Mouse (Mus musculus): ENCODE results near the gene Myl6b. TPM values are rescaled to one million over a fixed set of nuclear protein-coding genes. Genes with fewer than 3 reads are reported as not detected.

The Myl6b gene
- 5.3 and 6.4 TPM in 2 replicates for polyA plus RNA-seq (2015; fragmentation: Nextera tagmentation; extraction: Ambion mirVana)

- Histone ChIP-seq H3K4me1 (ENCODE audit: control insufficient read depth, insufficient read depth, low read length) (peaks cover 15% of the 10 kb centered on the region), H3K27ac (ENCODE audit: low read length) (peak within 1 kb of the TSS; percentile 76), H3K9me3 (replicated peaks; ENCODE audit: control insufficient read depth, low read length, poor library complexity, severe bottlenecking) (no peaks in the 10 kb centered on the region), H3K4me2 (ENCODE audit: low read length) (peak within 1 kb of the TSS; percentile 85), H3K9ac (ENCODE audit: low read depth, low read length) (peak within 1 kb of the TSS; percentile 50), H3K4me3 (ENCODE audit: low read depth, low read length) (peak within 1 kb of the TSS; percentile 69), H3K36me3 (ENCODE audit: control insufficient read depth, insufficient read depth, low read length) (no peaks in the 10 kb centered on the region), H3K27me3 (ENCODE audit: control insufficient read depth, insufficient read depth, low read depth, low read length) (no peaks in the 10 kb centered on the region)
- WGBS: under 1% methylated on average over 27 of the region's 27 CpGs
- peak; percentile 74 for ATAC-seq
Measured at GRCm38 (mm10) chr10:128498590-128498989, at the start of gene Myl6b. Gene Myl6b (minus strand): TSS chr10:128498685.

GRCm38 (mm10) chr10:128547361-128548032, 49.0 kb upstream of the Myl6b start, which contains the start of gene Zc3h10:
Gene Zc3h10 (minus strand): TSS chr10:128547774.
- Histone ChIP-seq H3K9me3 (replicated peaks; ENCODE audit: control insufficient read depth, low read length, poor library complexity, severe bottlenecking) (no peaks in the 10 kb centered on the region), H3K4me1 (ENCODE audit: control insufficient read depth, insufficient read depth, low read length) (peaks cover 13% of the 10 kb centered on the region), H3K36me3 (ENCODE audit: control insufficient read depth, insufficient read depth, low read length) (peaks cover 14% of the 10 kb centered on the region), H3K9ac (ENCODE audit: low read depth, low read length) (peak within 1 kb of the TSS; percentile 83), H3K4me3 (ENCODE audit: low read depth, low read length) (peak within 1 kb of the TSS; percentile 60), H3K4me2 (ENCODE audit: low read length) (peak within 1 kb of the TSS; percentile 84), H3K27me3 (ENCODE audit: control insufficient read depth, insufficient read depth, low read depth, low read length) (no peaks in the 10 kb centered on the region), H3K27ac (ENCODE audit: low read length) (peak within 1 kb of the TSS; percentile 96)
- under 1% methylated on average over 42 of the region's 50 CpGs for WGBS
- ATAC-seq: peak; percentile 91

- Histone ChIP-seq H3K9ac (ENCODE audit: low read depth, low read length) (peak overlapping the region; percentile 83), H3K4me3 (ENCODE audit: low read depth, low read length) (peak overlapping the region; percentile 60), H3K27ac (ENCODE audit: low read length) (peak overlapping the region; percentile 96), H3K4me2 (ENCODE audit: low read length) (peak overlapping the region; percentile 84), H3K9me3 (replicated peaks; ENCODE audit: control insufficient read depth, low read length, poor library complexity, severe bottlenecking) (no peaks in the 10 kb centered on the region), H3K27me3 (ENCODE audit: control insufficient read depth, insufficient read depth, low read depth, low read length) (no peaks in the 10 kb centered on the region), H3K36me3 (ENCODE audit: control insufficient read depth, insufficient read depth, low read length) (peaks cover 18% of the 10 kb centered on the region), H3K4me1 (ENCODE audit: control insufficient read depth, insufficient read depth, low read length) (peaks cover 13% of the 10 kb centered on the region)
- WGBS: 25% methylated on average over 7 of the region's 7 CpGs
- no peak for ATAC-seq
Measured at GRCm38 (mm10) chr10:128546787-128547186, 48.3 kb upstream of the Myl6b start.

- Histone ChIP-seq H3K9me3 (replicated peaks; ENCODE audit: control insufficient read depth, low read length, poor library complexity, severe bottlenecking) (no peaks in the 10 kb centered on the region), H3K4me1 (ENCODE audit: control insufficient read depth, insufficient read depth, low read length) (peaks cover 13% of the 10 kb centered on the region), H3K4me2 (ENCODE audit: low read length) (peak overlapping the region; percentile 84), H3K27me3 (ENCODE audit: control insufficient read depth, insufficient read depth, low read depth, low read length) (no peaks in the 10 kb centered on the region), H3K4me3 (ENCODE audit: low read depth, low read length) (peak overlapping the region; percentile 60), H3K9ac (ENCODE audit: low read depth, low read length) (peak overlapping the region; percentile 83), H3K27ac (ENCODE audit: low read length) (peak overlapping the region; percentile 96), H3K36me3 (ENCODE audit: control insufficient read depth, insufficient read depth, low read length) (peaks cover 18% of the 10 kb centered on the region)
- no peak for ATAC-seq
- WGBS: 15% methylated on average over 4 of the region's 4 CpGs
Measured at GRCm38 (mm10) chr10:128546361-128546760, 47.9 kb upstream of the Myl6b start.

- H3K36me3 ChIP-seq (ENCODE audit: control insufficient read depth, insufficient read depth, low read length): peaks cover 18% of the 10 kb centered on the region
- WGBS: 92% methylated on average over 3 of the region's 3 CpGs
Measured at GRCm38 (mm10) chr10:128545570-128545898, 47.0 kb upstream of the Myl6b start.

GRCm38 (mm10) chr10:128544674-128545569, 46.4 kb upstream of the Myl6b start:
- H3K4me1 ChIP-seq (ENCODE audit: control insufficient read depth, insufficient read depth, low read length): peaks cover 13% of the 10 kb centered on the region
- no peaks in the 10 kb centered on the region for H3K27me3 ChIP-seq (ENCODE audit: control insufficient read depth, insufficient read depth, low read depth, low read length)
- ATAC-seq: no peak
- H3K27ac ChIP-seq (ENCODE audit: low read length): no peak overlapping the region
- 96% methylated on average over 37 of the region's 37 CpGs for WGBS
- no peak overlapping the region for H3K4me3 ChIP-seq (ENCODE audit: low read depth, low read length)
- no peak overlapping the region for H3K4me2 ChIP-seq (ENCODE audit: low read length)
- no peaks in the 10 kb centered on the region for H3K9me3 ChIP-seq (replicated peaks; ENCODE audit: control insufficient read depth, low read length, poor library complexity, severe bottlenecking)
- no peak overlapping the region for H3K9ac ChIP-seq (ENCODE audit: low read depth, low read length)
- peaks cover 18% of the 10 kb centered on the region for H3K36me3 ChIP-seq (ENCODE audit: control insufficient read depth, insufficient read depth, low read length)

More at GRCm38 (mm10) chr10:128545570-128545898, 47.0 kb upstream of the Myl6b start:
- Histone ChIP-seq H3K4me2 (ENCODE audit: low read length) (no peak overlapping the region), H3K27me3 (ENCODE audit: control insufficient read depth, insufficient read depth, low read depth, low read length) (no peaks in the 10 kb centered on the region), H3K4me3 (ENCODE audit: low read depth, low read length) (no peak overlapping the region), H3K27ac (ENCODE audit: low read length) (no peak overlapping the region), H3K9ac (ENCODE audit: low read depth, low read length) (no peak overlapping the region), H3K4me1 (ENCODE audit: control insufficient read depth, insufficient read depth, low read length) (peaks cover 13% of the 10 kb centered on the region), H3K9me3 (replicated peaks; ENCODE audit: control insufficient read depth, low read length, poor library complexity, severe bottlenecking) (no peaks in the 10 kb centered on the region)
- no peak for ATAC-seq

GRCm38 (mm10) chr10:128544151-128544657, 45.7 kb upstream of the Myl6b start:
- no peak for ATAC-seq
- Histone ChIP-seq H3K4me3 (ENCODE audit: low read depth, low read length) (no peak overlapping the region), H3K27me3 (ENCODE audit: control insufficient read depth, insufficient read depth, low read depth, low read length) (no peaks in the 10 kb centered on the region), H3K36me3 (ENCODE audit: control insufficient read depth, insufficient read depth, low read length) (peaks cover 18% of the 10 kb centered on the region), H3K9me3 (replicated peaks; ENCODE audit: control insufficient read depth, low read length, poor library complexity, severe bottlenecking) (no peaks in the 10 kb centered on the region), H3K9ac (ENCODE audit: low read depth, low read length) (no peak overlapping the region), H3K4me1 (ENCODE audit: control insufficient read depth, insufficient read depth, low read length) (peaks cover 13% of the 10 kb centered on the region), H3K27ac (ENCODE audit: low read length) (no peak overlapping the region), H3K4me2 (ENCODE audit: low read length) (no peak overlapping the region)
- 95% methylated on average over 15 of the region's 15 CpGs for WGBS

GRCm38 (mm10) chr10:128543100-128543499, 44.6 kb upstream of the Myl6b start:
- Histone ChIP-seq H3K9me3 (replicated peaks; ENCODE audit: control insufficient read depth, low read length, poor library complexity, severe bottlenecking) (no peaks in the 10 kb centered on the region), H3K27ac (ENCODE audit: low read length) (no peak overlapping the region), H3K4me1 (ENCODE audit: control insufficient read depth, insufficient read depth, low read length) (peaks cover 13% of the 10 kb centered on the region), H3K9ac (ENCODE audit: low read depth, low read length) (no peak overlapping the region), H3K27me3 (ENCODE audit: control insufficient read depth, insufficient read depth, low read depth, low read length) (no peaks in the 10 kb centered on the region), H3K4me3 (ENCODE audit: low read depth, low read length) (no peak overlapping the region), H3K36me3 (ENCODE audit: control insufficient read depth, insufficient read depth, low read length) (peaks cover 18% of the 10 kb centered on the region), H3K4me2 (ENCODE audit: low read length) (no peak overlapping the region)
- ATAC-seq: no peak
- WGBS: 73% methylated on average over 2 of the region's 2 CpGs
